Mouse (Mus musculus): ENCODE results near the gene Slc35f5. TPM values are rescaled to one million over a fixed set of nuclear protein-coding genes. Genes with fewer than 3 reads are reported as not detected.

The Slc35f5 gene
- total RNA-seq, 2 experiments from 2014 or later, result 119 to 131 TPM

DNA sequence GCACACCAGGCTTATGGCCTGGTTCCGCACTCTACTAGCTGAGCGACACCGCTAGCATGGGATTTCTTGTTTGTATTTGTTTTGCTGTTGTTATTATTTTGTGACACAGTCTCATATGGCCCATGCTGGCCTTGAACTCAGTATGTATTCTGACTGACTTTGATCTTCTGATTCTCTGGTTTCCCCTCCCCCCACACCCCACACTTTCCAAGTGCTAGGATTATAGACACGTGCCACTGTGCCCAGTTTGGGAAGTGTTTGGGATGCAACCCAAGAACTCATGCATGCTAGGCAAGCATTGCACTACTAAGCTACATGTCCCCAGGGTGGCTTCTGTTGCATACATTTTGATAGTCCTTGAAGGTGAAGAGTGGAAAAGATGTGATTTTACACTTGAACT lies 1.4 kb downstream of the Slc35f5 start:
- no peak for DNase-seq (ENCODE audit: low spot score)
- intact Hi-C loops (cut with DNase I), result loop anchor here (1.0 to 2.0 kb wide), 2 partner anchors 41 to 127 kb away; partner anchors contain the start of gene Actr3

GRCm38 (mm10) chr1:125568126-125568525 lies 7.7 kb downstream of the Slc35f5 start:
- DNase-seq (ENCODE audit: low spot score), result no peak
- intact Hi-C loops (cut with DNase I), result no loop called here

DNA sequence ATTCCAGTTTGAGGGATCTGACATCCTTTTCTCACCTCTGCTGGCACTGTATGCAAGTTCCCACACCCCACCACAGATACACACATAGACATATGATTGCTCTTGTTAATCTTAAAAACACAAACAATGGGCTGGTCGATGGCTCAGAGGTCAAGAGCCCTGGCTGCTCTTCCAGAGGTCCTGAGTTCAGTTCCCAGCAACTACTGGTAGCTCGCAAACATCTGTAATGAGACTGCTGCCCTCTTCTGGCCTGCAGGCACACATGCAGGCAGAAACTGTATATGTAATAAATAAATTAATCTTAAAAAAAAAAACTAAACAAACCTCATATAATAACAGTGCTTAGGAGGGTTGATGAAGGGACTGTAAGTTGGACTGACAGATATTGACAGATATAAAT lies 13.8 kb downstream of the Slc35f5 start:
- intact Hi-C loops (cut with DNase I), result loop anchor here (2.0 kb wide), 1 partner anchor 203 kb away; no protein-coding TSS in a partner anchor
- no peak for DNase-seq (ENCODE audit: low spot score)

- intact Hi-C loops (cut with DNase I), result loop anchor here (2.0 kb wide), 1 partner anchor 205 kb away; no protein-coding TSS in a partner anchor
- no peak for DNase-seq (ENCODE audit: low spot score)
Measured at GRCm38 (mm10) chr1:125575458-125576114, 15.2 kb downstream of the Slc35f5 start.

DNA sequence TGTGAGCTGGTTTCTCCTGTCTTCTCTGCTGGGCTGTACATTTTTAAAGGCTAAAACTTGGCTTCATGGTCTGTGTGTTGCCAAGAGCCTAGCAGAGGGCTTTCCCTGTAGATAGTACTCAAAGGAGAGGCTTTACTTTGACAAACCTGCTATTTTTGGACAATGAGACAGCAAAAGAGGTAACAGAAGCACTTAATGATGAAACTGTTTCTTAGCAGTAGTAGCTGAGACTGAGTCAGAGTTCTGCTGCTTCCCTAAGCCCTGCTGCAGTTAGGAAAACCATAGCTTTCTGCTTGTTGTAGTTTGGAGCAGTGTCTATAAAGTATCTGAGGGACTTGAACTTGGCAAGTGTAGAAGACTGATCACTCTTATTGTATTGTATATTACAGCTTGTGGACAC lies 16.6 kb downstream of the Slc35f5 start:
- intact Hi-C loops (cut with DNase I), result no loop called here

GRCm38 (mm10) chr1:125578091-125578490 lies 17.7 kb downstream of the Slc35f5 start:
- DNase-seq (ENCODE audit: low spot score), result no peak

More for the DNA sequence above, 16.6 kb downstream of the Slc35f5 start:
- no peak for DNase-seq (ENCODE audit: low spot score)

DNA sequence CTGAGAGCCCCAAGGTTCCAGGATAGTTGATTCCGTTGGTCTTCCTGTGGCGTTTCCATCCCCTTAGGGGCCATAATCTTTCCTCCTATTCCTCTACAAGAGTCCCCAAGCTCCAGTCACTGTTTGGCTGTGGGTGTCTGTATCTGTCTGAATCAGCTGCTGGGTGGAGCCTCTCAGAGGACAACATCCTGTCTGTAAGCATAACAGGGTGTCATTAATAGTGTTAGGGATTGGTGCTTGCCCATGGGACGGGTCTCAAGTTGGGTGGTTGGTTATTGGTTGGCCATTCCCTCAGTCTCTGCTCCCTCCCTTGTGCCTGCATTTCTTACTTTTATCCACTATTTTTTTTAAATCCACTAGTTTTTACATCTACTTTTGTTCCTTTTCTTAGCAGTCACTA lies 20.7 kb downstream of the Slc35f5 start:
- intact Hi-C loops (cut with DNase I), result no loop called here
- DNase-seq (ENCODE audit: low spot score), result no peak

More at GRCm38 (mm10) chr1:125578091-125578490, 17.7 kb downstream of the Slc35f5 start:
- intact Hi-C loops (cut with DNase I), result no loop called here

GRCm38 (mm10) chr1:125603620-125604019 lies 43.2 kb downstream of the Slc35f5 start:
- intact Hi-C loops (cut with DNase I), result no loop called here
- DNase-seq (ENCODE audit: low spot score), result no peak

DNA sequence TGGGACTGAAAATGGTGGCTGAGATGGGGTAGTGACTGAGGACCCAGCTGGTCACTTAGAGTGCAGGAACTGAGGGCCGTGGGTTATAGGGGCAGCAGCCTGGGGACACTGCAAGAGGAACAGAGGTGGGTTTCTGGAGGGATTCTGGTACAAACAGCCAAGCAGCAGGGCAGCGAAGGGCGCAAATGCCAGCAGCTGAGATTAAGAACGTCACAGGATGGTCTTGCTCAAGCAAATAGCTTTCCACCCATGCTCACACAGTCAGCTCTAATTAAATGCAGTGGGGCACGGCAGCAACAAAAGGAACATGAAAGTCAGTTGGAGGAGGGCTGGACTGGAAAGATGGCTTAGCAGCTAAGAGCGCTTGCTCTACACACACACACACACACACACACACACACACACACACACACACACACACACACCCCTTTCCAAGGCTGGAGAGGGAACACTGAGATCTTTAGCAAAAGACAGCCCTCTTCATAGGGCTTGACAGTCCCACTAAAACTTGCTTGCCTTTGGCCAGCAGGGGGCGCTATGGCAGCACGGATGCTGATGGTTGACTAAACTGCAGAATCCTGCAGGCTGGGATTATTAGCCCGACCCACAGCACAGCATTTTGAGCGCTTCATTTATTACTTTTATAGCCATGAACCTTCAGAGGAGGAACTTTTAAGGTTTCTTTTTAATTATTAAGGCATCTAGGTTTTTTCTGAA lies 46.9 kb downstream of the Slc35f5 start:
- intact Hi-C loops (cut with DNase I), result loop anchor here (2.0 to 5.0 kb wide), 5 partner anchors 62 to 1386 kb away; no protein-coding TSS in a partner anchor

DNA sequence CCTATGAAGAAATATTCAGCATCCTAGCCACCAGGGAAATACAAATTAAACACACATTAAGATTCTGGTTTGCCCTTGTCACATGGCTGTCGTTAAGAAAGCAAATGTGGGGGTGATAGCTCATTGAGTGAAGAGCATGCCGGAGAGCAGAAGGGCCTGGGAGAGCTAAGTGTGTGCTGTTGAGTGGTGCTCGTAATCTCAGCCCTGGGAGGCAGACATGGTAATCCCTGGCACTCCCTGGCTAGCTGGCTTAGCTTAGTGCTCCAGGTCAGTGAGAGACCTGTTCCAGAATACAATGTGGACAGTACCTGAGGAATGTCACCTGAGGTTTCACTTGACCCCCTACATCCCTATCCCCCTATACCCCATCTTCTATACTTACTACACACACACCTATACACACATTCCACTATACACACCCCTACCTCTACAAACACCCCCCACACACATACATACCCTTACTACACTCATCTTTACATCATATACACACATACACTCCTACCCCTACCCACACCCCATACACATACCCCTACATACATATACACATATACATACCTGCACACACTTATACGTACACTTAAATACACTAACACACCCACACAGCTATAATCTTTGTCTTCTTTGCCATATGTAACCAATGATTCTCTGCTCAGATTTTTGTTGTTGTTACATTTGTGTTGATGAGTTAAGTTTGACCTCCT lies 64.1 kb downstream of the Slc35f5 start:
- intact Hi-C loops (cut with DNase I), result no loop called here

More for the DNA sequence above, 46.9 kb downstream of the Slc35f5 start:
- peak; percentile 43 for DNase-seq (ENCODE audit: low spot score)

DNA sequence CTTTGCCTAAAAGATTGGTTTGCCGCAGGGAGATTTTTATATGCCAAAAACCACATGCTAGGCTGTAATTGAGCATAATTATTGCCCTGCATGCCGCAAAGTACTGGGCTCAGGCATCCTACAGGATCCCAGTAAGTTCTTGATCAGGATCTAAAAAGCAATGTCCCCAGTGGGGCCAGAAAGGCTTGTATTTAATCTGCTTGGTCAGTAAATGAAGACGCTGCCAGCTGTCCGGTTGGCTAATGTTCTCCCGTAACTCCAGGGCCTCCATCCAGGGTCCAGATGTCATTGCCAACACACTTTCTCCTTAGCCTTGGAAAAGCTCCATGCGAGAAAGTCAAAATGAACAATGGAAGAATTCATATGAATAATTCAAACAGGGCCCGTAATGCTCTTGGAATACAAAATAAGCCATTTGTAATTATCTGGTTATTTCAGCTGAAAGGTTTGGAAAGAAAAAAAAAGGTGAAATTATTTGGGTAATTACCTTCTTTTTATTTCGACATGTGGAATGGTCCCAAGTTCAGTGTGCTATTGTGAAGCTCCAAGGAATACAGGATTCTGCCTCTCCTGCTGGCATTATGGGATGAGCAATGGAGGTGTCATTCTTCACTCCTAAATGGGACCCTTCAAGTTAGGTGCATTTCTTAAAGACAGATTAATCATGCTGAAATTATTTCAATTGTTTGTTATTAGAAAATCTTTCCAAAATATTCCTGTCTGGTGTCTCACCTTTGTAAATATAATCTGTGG lies 79.3 kb downstream of the Slc35f5 start:
- intact Hi-C loops (cut with DNase I), result no loop called here
- peak; percentile 3 for DNase-seq (ENCODE audit: low spot score)

More for the DNA sequence above, 64.1 kb downstream of the Slc35f5 start:
- no peak for DNase-seq (ENCODE audit: low spot score)

GRCm38 (mm10) chr1:125643643-125644042 lies 83.2 kb downstream of the Slc35f5 start:
- no peak for DNase-seq (ENCODE audit: low spot score)
- intact Hi-C loops (cut with DNase I), result no loop called here

Other genes starting within 250 kb of the Slc35f5 start
- gene Actr3, start 124.9 kb upstream of the Slc35f5 start, total RNA-seq (2021), result 100 to 1,000 TPM; 125 to 136 TPM
- under 1 TPM; 0.44 to 0.53 TPM for gene Gpr39, start 116.4 kb downstream of the Slc35f5 start, total RNA-seq (2021)

Measured in heart, postnatal 25 days (tissue).